Mouse (Mus musculus): ENCODE measurements at regions not wholly inside any gene's neighbourhood (a gene's known extent, or its start where the extent isn't known, plus 50 kb on each side); places are given as distances from the start of the nearest gene placed in this dataset.
A peak's percentile ranks its signal among the peaks of the same experiment; 100 is the strongest.

DNA sequence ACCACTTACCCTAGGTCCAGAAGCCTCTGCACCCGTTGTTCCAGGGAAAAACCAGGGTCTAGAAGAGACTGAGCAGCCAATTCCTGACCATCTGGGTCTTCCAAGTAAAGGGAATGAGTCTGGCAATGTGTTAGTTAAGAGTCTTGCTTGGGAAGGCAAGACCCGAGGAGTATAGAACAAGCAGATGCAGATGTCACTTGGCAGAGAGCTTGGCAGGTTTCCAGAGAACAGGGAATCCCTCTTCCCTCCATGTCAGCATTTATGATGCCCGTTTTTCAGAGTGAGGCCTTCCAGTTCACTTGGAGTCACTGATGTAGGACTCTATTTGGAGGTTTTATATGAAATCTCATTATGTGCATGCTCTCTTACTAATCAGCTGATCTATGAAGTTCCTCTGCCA is 231.1 kb downstream of the Bcl2 start:
- Histone ChIP-seq H3K36me3 (ENCODE audit: control insufficient read depth, insufficient read depth, low read length) (no peaks in the 10 kb centered on the region), H3K9ac (ENCODE audit: low read depth, low read length) (no peak overlapping the region), H3K27me3 (replicated peaks; ENCODE audit: control insufficient read depth, insufficient read depth, low read length) (no peaks in the 10 kb centered on the region), H3K4me1 (ENCODE audit: control insufficient read depth, insufficient read depth, low read depth, low read length) (peaks cover 3% of the 10 kb centered on the region; the same call in 1 of the 2 replicates), H3K9me3 (ENCODE audit: control insufficient read depth, low read length) (0 out of 2 replicates have a peak, but pooled peaks cover 2% of the 10 kb centered on the region), H3K4me2 (ENCODE audit: low read length) (no peak overlapping the region), H3K4me3 (ENCODE audit: low read length) (no peak overlapping the region), H3K27ac (ENCODE audit: low read depth, low read length) (no peak overlapping the region)
- peak; percentile 56; the same call in 1 of the 2 replicates for ATAC-seq
- WGBS, result 47% methylated on average over 3 of the region's 3 CpGs

DNA sequence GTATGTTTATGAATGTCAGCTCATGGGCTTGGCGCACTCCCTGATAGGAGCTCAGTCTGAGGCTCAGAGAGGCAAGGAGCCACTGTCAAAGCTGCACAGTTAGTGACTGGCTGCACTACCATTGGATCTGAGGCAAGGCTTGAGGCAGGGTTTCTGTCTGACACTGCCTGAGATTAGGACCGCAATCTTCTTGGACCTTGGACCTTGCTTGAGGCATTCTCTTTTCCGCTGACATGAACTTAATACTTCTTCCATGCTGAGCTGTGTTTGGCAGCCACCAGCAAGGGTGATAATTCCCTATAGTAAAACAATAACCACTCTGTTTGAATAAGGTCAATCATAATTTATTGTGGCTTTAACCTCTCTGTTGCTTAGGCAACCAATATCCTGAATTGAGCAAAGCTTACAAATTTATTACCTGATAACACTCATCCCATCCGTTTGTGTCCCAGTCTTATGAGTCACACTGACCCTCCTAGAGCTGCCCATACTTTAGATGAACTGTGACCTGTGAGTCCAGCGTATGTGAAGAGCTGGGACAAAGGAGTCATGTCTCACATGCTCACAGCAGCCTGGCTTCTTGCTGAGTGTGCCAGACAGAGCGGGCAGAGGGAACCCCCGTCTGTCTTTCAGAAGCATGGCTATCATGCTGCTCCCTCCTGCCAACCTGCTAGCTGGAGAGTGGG is 236.3 kb downstream of the Bcl2 start:
- WGBS, result 56% methylated on average over 7 of the region's 7 CpGs
- Histone ChIP-seq H3K9me3 (ENCODE audit: control insufficient read depth, low read length) (0 out of 2 replicates have a peak, but pooled peaks cover 2% of the 10 kb centered on the region), H3K27ac (ENCODE audit: low read depth, low read length) (no peak overlapping the region), H3K4me2 (ENCODE audit: low read length) (no peak overlapping the region), H3K4me1 (ENCODE audit: control insufficient read depth, insufficient read depth, low read depth, low read length) (peaks cover 3% of the 10 kb centered on the region; the same call in 1 of the 2 replicates), H3K36me3 (ENCODE audit: control insufficient read depth, insufficient read depth, low read length) (no peaks in the 10 kb centered on the region), H3K4me3 (ENCODE audit: low read length) (no peak overlapping the region), H3K9ac (ENCODE audit: low read depth, low read length) (no peak overlapping the region; the same call in 1 of the 2 replicates), H3K27me3 (replicated peaks; ENCODE audit: control insufficient read depth, insufficient read depth, low read length) (no peaks in the 10 kb centered on the region)
- peak; percentile 64; the same call in 1 of the 2 replicates for ATAC-seq

DNA sequence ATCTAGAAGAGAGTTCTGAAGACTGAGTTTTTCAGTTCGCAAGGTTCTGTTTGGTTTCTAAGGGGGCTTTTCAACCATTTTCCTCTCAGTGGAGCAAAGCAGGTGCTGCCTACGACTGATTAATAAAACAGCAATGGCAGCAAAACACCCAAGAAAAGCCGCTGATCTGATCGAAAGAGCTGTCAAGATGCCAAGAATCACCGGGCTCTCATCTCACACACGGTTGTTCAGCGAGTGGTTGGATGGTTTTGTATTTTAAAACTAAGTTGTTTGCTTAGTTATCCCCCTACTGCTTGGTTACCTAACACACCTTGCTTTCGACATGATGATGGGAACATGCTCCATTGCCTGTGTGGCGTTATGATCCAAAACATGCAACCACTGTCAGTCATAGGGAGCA is 246.1 kb downstream of the Bcl2 start:
- Histone ChIP-seq H3K27ac (ENCODE audit: low read depth, low read length) (no peak overlapping the region), H3K9ac (ENCODE audit: low read depth, low read length) (no peak overlapping the region), H3K4me3 (ENCODE audit: low read length) (no peak overlapping the region), H3K27me3 (replicated peaks; ENCODE audit: control insufficient read depth, insufficient read depth, low read length) (no peaks in the 10 kb centered on the region), H3K36me3 (ENCODE audit: control insufficient read depth, insufficient read depth, low read length) (no peaks in the 10 kb centered on the region), H3K4me1 (ENCODE audit: control insufficient read depth, insufficient read depth, low read depth, low read length) (no peaks in the 10 kb centered on the region), H3K9me3 (ENCODE audit: control insufficient read depth, low read length) (no peaks in the 10 kb centered on the region), H3K4me2 (ENCODE audit: low read length) (no peak overlapping the region)
- 92% methylated on average over 9 of the region's 9 CpGs for WGBS
- no peak for ATAC-seq

DNA sequence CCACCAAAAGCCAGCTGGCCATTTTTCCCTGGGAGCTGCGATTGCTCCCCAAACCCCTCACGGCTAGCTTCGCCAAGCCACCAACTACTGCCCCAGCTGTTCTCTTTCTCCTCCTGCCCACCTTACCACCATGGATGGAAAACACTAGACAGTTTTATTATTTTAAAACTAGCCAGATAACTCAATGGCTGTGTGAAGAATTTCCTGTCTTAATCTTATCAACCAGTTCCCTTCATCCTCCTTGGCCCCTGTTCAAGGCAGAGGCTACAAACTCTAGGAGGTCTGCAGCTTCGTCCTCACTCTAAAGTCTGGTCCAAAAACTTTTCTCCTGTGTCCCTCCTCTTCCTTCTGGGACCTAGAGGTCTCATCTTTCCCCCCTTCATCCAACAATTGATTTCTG is 247.4 kb downstream of the Bcl2 start:
- no peaks in the 10 kb centered on the region for H3K27me3 ChIP-seq (replicated peaks; ENCODE audit: control insufficient read depth, insufficient read depth, low read length)
- no peaks in the 10 kb centered on the region for H3K4me1 ChIP-seq (ENCODE audit: control insufficient read depth, insufficient read depth, low read depth, low read length)
- ATAC-seq, result no peak
- H3K9ac ChIP-seq (ENCODE audit: low read depth, low read length), result no peak overlapping the region
- no peak overlapping the region for H3K4me3 ChIP-seq (ENCODE audit: low read length)
- H3K4me2 ChIP-seq (ENCODE audit: low read length), result no peak overlapping the region
- no peaks in the 10 kb centered on the region for H3K36me3 ChIP-seq (ENCODE audit: control insufficient read depth, insufficient read depth, low read length)
- 85% methylated on average over 4 of the region's 4 CpGs for WGBS
- no peaks in the 10 kb centered on the region for H3K9me3 ChIP-seq (ENCODE audit: control insufficient read depth, low read length)
- H3K27ac ChIP-seq (ENCODE audit: low read depth, low read length), result no peak overlapping the region

DNA sequence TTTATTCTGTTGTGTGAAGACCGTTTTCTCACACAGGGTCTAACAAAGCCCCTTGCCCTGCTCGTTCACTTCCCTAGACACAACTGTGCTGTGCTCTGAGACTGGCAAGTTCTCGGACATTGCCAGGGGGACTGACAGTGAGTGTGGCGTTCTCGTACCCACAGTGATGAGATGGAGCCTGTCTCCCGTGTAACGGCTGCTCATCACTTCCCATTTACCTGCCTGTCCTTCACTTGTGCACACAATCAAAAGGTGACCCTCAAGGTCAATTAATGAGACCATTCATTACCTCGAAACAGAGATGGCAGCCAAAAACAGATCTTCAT is 248.1 kb downstream of the Bcl2 start:
- Histone ChIP-seq H3K27me3 (replicated peaks; ENCODE audit: control insufficient read depth, insufficient read depth, low read length) (no peaks in the 10 kb centered on the region), H3K4me1 (ENCODE audit: control insufficient read depth, insufficient read depth, low read depth, low read length) (no peaks in the 10 kb centered on the region), H3K4me2 (ENCODE audit: low read length) (no peak overlapping the region), H3K9me3 (ENCODE audit: control insufficient read depth, low read length) (no peaks in the 10 kb centered on the region), H3K4me3 (ENCODE audit: low read length) (no peak overlapping the region), H3K27ac (ENCODE audit: low read depth, low read length) (no peak overlapping the region), H3K9ac (ENCODE audit: low read depth, low read length) (no peak overlapping the region), H3K36me3 (ENCODE audit: control insufficient read depth, insufficient read depth, low read length) (no peaks in the 10 kb centered on the region)
- no peak for ATAC-seq
- 45% methylated on average over 8 of the region's 8 CpGs for WGBS

DNA sequence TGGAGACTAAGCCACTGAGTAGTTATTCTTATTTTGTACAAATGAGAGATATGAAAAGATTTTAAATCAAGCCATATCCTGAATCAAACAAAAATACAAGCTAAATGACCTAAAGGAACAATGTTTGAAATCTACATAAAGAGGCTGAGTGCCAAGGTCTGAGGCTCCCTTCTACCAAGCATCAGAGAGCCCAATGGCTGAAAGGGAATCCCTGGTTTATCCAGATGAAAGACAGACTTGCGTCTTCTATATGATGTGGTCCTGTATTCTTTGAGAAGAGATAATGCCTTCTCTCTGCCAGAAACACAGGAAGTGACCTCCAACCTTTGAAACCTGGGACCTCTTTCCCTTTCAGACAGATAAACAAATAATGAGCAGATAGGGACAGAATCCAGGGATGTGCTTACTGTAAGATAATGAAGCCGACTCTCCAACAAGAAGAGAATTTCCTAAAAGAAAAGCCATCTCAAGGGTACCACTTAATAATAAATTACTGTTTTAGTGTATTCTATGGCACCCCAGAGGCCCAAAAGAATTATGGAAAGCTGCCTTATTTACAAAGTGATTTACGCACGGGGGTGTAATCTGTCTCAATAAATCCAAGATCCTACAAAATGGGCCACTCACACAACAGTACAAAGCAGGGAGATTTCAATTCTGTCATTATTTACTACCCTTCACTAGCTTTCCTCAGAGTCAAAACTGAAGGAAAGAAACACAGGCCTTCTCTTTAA is 248.7 kb downstream of the Bcl2 start:
- ATAC-seq, result no peak
- no peak overlapping the region for H3K4me3 ChIP-seq (ENCODE audit: low read length)
- 52% methylated on average over 4 of the region's 4 CpGs for WGBS
- no peak overlapping the region for H3K27ac ChIP-seq (ENCODE audit: low read depth, low read length)
- no peaks in the 10 kb centered on the region for H3K9me3 ChIP-seq (ENCODE audit: control insufficient read depth, low read length)
- H3K9ac ChIP-seq (ENCODE audit: low read depth, low read length), result no peak overlapping the region
- no peaks in the 10 kb centered on the region for H3K4me1 ChIP-seq (ENCODE audit: control insufficient read depth, insufficient read depth, low read depth, low read length)
- H3K4me2 ChIP-seq (ENCODE audit: low read length), result no peak overlapping the region
- H3K27me3 ChIP-seq (replicated peaks; ENCODE audit: control insufficient read depth, insufficient read depth, low read length), result no peaks in the 10 kb centered on the region
- no peaks in the 10 kb centered on the region for H3K36me3 ChIP-seq (ENCODE audit: control insufficient read depth, insufficient read depth, low read length)

DNA sequence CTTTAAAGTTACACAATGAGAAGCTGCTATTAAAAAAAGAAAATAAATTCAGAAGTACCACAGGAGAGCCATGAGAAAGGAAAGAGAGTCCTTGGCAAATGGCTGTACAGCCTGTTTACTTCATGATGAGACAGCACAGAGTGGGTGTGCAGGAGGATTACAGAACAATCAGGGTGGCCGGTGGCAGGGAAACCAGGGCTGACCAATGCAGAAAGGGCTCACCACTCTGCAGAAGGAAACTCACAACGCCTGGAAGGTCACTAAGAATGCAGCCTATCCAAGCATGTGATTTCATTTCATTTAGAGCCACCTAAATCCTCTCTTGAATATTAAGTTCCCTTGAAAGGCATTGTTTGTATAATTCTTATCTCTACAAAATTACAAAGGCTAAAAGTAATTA is 249.3 kb downstream of the Bcl2 start:
- WGBS, result 21% methylated on average over 2 of the region's 2 CpGs
- no peak for ATAC-seq
- H3K4me2 ChIP-seq (ENCODE audit: low read length), result no peak overlapping the region
- H3K9me3 ChIP-seq (ENCODE audit: control insufficient read depth, low read length), result no peaks in the 10 kb centered on the region
- H3K27ac ChIP-seq (ENCODE audit: low read depth, low read length), result no peak overlapping the region
- H3K27me3 ChIP-seq (replicated peaks; ENCODE audit: control insufficient read depth, insufficient read depth, low read length), result no peaks in the 10 kb centered on the region
- no peak overlapping the region for H3K4me3 ChIP-seq (ENCODE audit: low read length)
- no peak overlapping the region for H3K9ac ChIP-seq (ENCODE audit: low read depth, low read length)
- H3K4me1 ChIP-seq (ENCODE audit: control insufficient read depth, insufficient read depth, low read depth, low read length), result no peaks in the 10 kb centered on the region
- H3K36me3 ChIP-seq (ENCODE audit: control insufficient read depth, insufficient read depth, low read length), result no peaks in the 10 kb centered on the region

DNA sequence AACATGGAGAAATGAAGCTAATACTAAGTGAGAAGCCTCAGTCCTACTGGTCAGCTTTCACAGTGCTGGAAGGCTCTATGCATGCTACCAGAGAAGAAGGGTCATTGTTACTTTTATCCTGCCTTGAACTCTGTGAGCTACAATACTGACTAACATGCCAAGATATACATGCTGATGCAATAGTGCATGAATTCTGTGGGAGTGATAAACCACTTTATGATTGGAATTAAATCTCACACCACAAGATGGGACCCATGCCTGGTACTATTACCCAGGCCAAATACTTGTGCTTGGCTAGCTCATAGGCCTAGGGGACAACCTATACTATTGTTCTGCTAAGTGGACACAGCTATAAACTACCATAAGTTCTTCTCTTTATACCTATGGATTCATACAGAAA is 251.5 kb downstream of the Bcl2 start:
- no peak for ATAC-seq
- no peak overlapping the region for H3K4me3 ChIP-seq (ENCODE audit: low read length)
- no peaks in the 10 kb centered on the region for H3K27me3 ChIP-seq (replicated peaks; ENCODE audit: control insufficient read depth, insufficient read depth, low read length)
- no peak overlapping the region for H3K9ac ChIP-seq (ENCODE audit: low read depth, low read length)
- no peak overlapping the region for H3K27ac ChIP-seq (ENCODE audit: low read depth, low read length)
- H3K36me3 ChIP-seq (ENCODE audit: control insufficient read depth, insufficient read depth, low read length), result no peaks in the 10 kb centered on the region
- H3K4me1 ChIP-seq (ENCODE audit: control insufficient read depth, insufficient read depth, low read depth, low read length), result no peaks in the 10 kb centered on the region
- H3K9me3 ChIP-seq (ENCODE audit: control insufficient read depth, low read length), result no peaks in the 10 kb centered on the region
- H3K4me2 ChIP-seq (ENCODE audit: low read length), result no peak overlapping the region

DNA sequence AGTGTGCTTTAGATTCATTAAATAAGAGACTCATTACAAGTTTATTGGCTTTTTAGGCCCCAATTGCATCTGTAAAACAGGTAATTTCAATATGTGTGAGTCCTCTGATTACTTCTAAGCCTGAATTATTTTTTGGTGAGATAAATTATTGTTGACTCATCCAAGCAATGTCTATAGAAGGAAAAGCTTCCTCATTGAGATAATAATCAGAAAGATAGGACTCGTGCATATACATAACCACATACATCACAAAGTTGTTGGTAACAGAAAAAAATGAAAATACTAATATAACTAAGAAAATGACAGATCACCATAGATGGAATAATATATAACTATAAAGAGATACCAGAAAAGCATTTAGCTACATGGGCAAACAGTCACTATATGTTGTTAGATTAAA is 252.0 kb downstream of the Bcl2 start:
- no peaks in the 10 kb centered on the region for H3K27me3 ChIP-seq (replicated peaks; ENCODE audit: control insufficient read depth, insufficient read depth, low read length)
- H3K36me3 ChIP-seq (ENCODE audit: control insufficient read depth, insufficient read depth, low read length), result no peaks in the 10 kb centered on the region
- no peak overlapping the region for H3K27ac ChIP-seq (ENCODE audit: low read depth, low read length)
- H3K9me3 ChIP-seq (ENCODE audit: control insufficient read depth, low read length), result no peaks in the 10 kb centered on the region
- H3K4me2 ChIP-seq (ENCODE audit: low read length), result no peak overlapping the region
- no peak overlapping the region for H3K4me3 ChIP-seq (ENCODE audit: low read length)
- ATAC-seq, result no peak
- WGBS, result 97% methylated on average over 1 of the region's 1 CpGs
- H3K4me1 ChIP-seq (ENCODE audit: control insufficient read depth, insufficient read depth, low read depth, low read length), result no peaks in the 10 kb centered on the region
- H3K9ac ChIP-seq (ENCODE audit: low read depth, low read length), result no peak overlapping the region
